In the genomic region with DNA sequence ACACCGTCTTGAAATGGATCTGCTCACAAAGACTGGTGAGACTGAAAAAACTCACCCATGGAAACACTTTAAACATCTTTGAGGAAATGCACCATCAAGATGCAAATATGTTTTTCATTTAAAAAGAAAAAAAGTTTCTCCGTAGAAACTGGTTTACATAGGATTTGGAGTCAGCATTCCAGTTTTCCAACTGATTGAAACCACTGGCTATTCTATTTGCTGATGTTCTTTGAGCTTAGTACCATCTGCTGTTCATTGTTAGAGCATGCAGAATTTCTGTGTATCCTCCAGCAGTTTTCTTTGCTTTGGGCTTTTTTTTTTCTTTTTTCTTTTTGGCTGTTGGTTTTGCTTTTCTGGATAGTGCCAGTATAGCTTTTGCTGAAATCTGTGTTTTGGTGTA, we compare ENCODE assay signal across 24 mouse cellular contexts.
DNase-seq lines count a peak whose midpoint lies in the region; ATAC-seq lines count a peak whose summit lies in the region.
"Had no signal": no experiment of that assay in that cellular context is flagged by ENCODE, and none has a peak within 500 bp of the region (broad histone marks: within the 10 kb centered on the region; RNA-seq: fewer than 3 reads in every experiment).

No protein-coding gene starts in this region.

- H3K27ac ChIP-seq in embryonic facial prominence, embryonic 11.5 days (replicated peaks; ENCODE audit: low read depth, low read length) = no peak overlapping the region
- H3K27ac ChIP-seq in embryonic facial prominence, embryonic 10.5 days (replicated peaks) = no peak overlapping the region
- peak overlapping the region; percentile 30; the same call in 1 of the 2 replicates for H3K27ac ChIP-seq in embryonic facial prominence, embryonic 14.5 days (replicated peaks; ENCODE audit: low read depth, low read length)
- H3K27ac ChIP-seq in midbrain, embryonic 14.5 days (replicated peaks; ENCODE audit: low read depth, low read length) = no peak overlapping the region
- H3K27ac ChIP-seq: forebrain, embryonic 13.5 days; forebrain, embryonic 15.5 days had no signal

- H3K4me2 ChIP-seq in embryonic facial prominence, embryonic 11.5 days (ENCODE audit: low read depth, low read length) = no peak overlapping the region
- H3K4me2 ChIP-seq in embryonic facial prominence, embryonic 14.5 days (ENCODE audit: low read depth, low read length) = no peak overlapping the region
- H3K4me2 ChIP-seq in midbrain, embryonic 14.5 days (ENCODE audit: low read length) = no peak overlapping the region
- H3K4me2 ChIP-seq: forebrain, embryonic 13.5 days; forebrain, embryonic 15.5 days had no signal

- no peaks in the 10 kb centered on the region for H3K9me3 ChIP-seq in embryonic facial prominence, embryonic 11.5 days (replicated peaks; ENCODE audit: control insufficient read depth, low read length)
- H3K9me3 ChIP-seq in embryonic facial prominence, embryonic 10.5 days = no peaks in the 10 kb centered on the region
- H3K9me3 ChIP-seq in embryonic facial prominence, embryonic 14.5 days (ENCODE audit: control insufficient read depth, low read length) = no peaks in the 10 kb centered on the region
- no peaks in the 10 kb centered on the region for H3K9me3 ChIP-seq in midbrain, embryonic 14.5 days (ENCODE audit: control insufficient read depth, low read length)
- H3K9me3 ChIP-seq: forebrain, embryonic 13.5 days; forebrain, embryonic 15.5 days; G1E had no signal

- no peaks in the 10 kb centered on the region for H3K27me3 ChIP-seq in embryonic facial prominence, embryonic 11.5 days (ENCODE audit: control insufficient read depth, insufficient read depth, low read length)
- H3K27me3 ChIP-seq in embryonic facial prominence, embryonic 10.5 days (replicated peaks; ENCODE audit: low read depth, poor library complexity, severe bottlenecking) = no peaks in the 10 kb centered on the region
- H3K27me3 ChIP-seq in embryonic facial prominence, embryonic 14.5 days (replicated peaks; ENCODE audit: control insufficient read depth, insufficient read depth, low read length) = no peaks in the 10 kb centered on the region
- no peaks in the 10 kb centered on the region for H3K27me3 ChIP-seq in midbrain, embryonic 14.5 days (ENCODE audit: control insufficient read depth, insufficient read depth, low read length)
- H3K27me3 ChIP-seq: CH12.LX; forebrain, embryonic 13.5 days; forebrain, embryonic 15.5 days had no signal

- H3K4me1 ChIP-seq in embryonic facial prominence, embryonic 11.5 days (ENCODE audit: control insufficient read depth, insufficient read depth, low read length) = no peaks in the 10 kb centered on the region
- no peaks in the 10 kb centered on the region for H3K4me1 ChIP-seq in embryonic facial prominence, embryonic 10.5 days
- H3K4me1 ChIP-seq in embryonic facial prominence, embryonic 14.5 days (ENCODE audit: control insufficient read depth, insufficient read depth, low read length) = no peaks in the 10 kb centered on the region
- no peaks in the 10 kb centered on the region for H3K4me1 ChIP-seq in midbrain, embryonic 14.5 days (ENCODE audit: control insufficient read depth, insufficient read depth, low read length)
- H3K4me1 ChIP-seq: forebrain, embryonic 13.5 days; forebrain, embryonic 15.5 days had no signal

- H3K9ac ChIP-seq in embryonic facial prominence, embryonic 11.5 days (replicated peaks; ENCODE audit: low read length) = no peak overlapping the region
- H3K9ac ChIP-seq in embryonic facial prominence, embryonic 14.5 days (ENCODE audit: low read depth, low read length) = no peak overlapping the region
- H3K9ac ChIP-seq in midbrain, embryonic 14.5 days (replicated peaks; ENCODE audit: low read length) = no peak overlapping the region
- H3K9ac ChIP-seq: forebrain, embryonic 13.5 days; forebrain, embryonic 15.5 days; forebrain, postnatal 0 days had no signal

- ATAC-seq in embryonic facial prominence, embryonic 11.5 days (replicated peaks; ENCODE audit: insufficient number of reproducible peaks, low FRiP score, low TSS enrichment, low read depth) = no peak
- ATAC-seq in embryonic facial prominence, embryonic 14.5 days (ENCODE audit: low read depth) = no peak
- ATAC-seq in midbrain, embryonic 14.5 days (ENCODE audit: low FRiP score, low TSS enrichment) = no peak
- ATAC-seq: activated CD4-positive, CD25-positive, alpha-beta regulatory T cell, adult 4 months; CD4-positive, CD25-positive, alpha-beta regulatory T cell, adult 4 months; forebrain, embryonic 13.5 days; forebrain, embryonic 15.5 days; forebrain, postnatal 0 days; Patski had no signal

- H3K4me3 ChIP-seq in embryonic facial prominence, embryonic 11.5 days (ENCODE audit: low read depth, low read length) = no peak overlapping the region
- no peak overlapping the region for H3K4me3 ChIP-seq in embryonic facial prominence, embryonic 10.5 days
- H3K4me3 ChIP-seq in embryonic facial prominence, embryonic 14.5 days (ENCODE audit: low read depth, low read length) = no peak overlapping the region
- no peak overlapping the region for H3K4me3 ChIP-seq in midbrain, embryonic 14.5 days (replicated peaks; ENCODE audit: low read depth, low read length)
- H3K4me3 ChIP-seq: forebrain, embryonic 13.5 days; forebrain, embryonic 15.5 days had no signal

- no peaks in the 10 kb centered on the region for H3K36me3 ChIP-seq in embryonic facial prominence, embryonic 11.5 days (replicated peaks; ENCODE audit: control insufficient read depth, insufficient read depth, low read depth, low read length)
- H3K36me3 ChIP-seq in embryonic facial prominence, embryonic 10.5 days (replicated peaks) = no peaks in the 10 kb centered on the region
- H3K36me3 ChIP-seq in embryonic facial prominence, embryonic 14.5 days (ENCODE audit: control insufficient read depth, insufficient read depth, low read length) = no peaks in the 10 kb centered on the region
- H3K36me3 ChIP-seq in midbrain, embryonic 14.5 days (ENCODE audit: control insufficient read depth, insufficient read depth, low read length) = no peaks in the 10 kb centered on the region
- H3K36me3 ChIP-seq: forebrain, embryonic 15.5 days; G1E had no signal

- peak; percentile 54 for DNase-seq in embryonic facial prominence, embryonic 11.5 days (ENCODE audit: low spot score)
- DNase-seq in embryonic facial prominence, embryonic 10.5 days (ENCODE audit: low spot score) = no peak
- DNase-seq in embryonic facial prominence, embryonic 14.5 days (ENCODE audit: low spot score) = peak; percentile 80
- DNase-seq in left cerebral cortex, adult 9 months (ENCODE audit: low spot score in 2 of 2) = no peak
- no peak for DNase-seq in midbrain, embryonic 14.5 days
- DNase-seq: adrenal gland, adult 2 months; adrenal gland, postnatal 10 days; adrenal gland, postnatal 25 days; B cell, adult 2 months; cerebellum, adult 11 months; cerebellum, adult 18-20 months; cerebellum, adult 8-10 months; cerebellum, adult 9-11 months; cerebellum, postnatal 14 days; cerebellum, postnatal 36 days; embryo, embryonic 11 days; forebrain, postnatal 0 days had no signal

- 54% methylated on average over 2 of the region's 2 CpGs for WGBS in embryonic facial prominence, embryonic 11.5 days
- 69% methylated on average over 2 of the region's 2 CpGs for WGBS in embryonic facial prominence, embryonic 10.5 days
- 49% methylated on average over 2 of the region's 2 CpGs for WGBS in embryonic facial prominence, embryonic 14.5 days
- WGBS in midbrain, embryonic 14.5 days = 86% methylated on average over 2 of the region's 2 CpGs

Comparison
In these comparisons a context has a peak if more than half of its experiments do, and no peak if none do; other contexts are left out.
1. DNase-seq: peak in embryonic facial prominence, embryonic 11.5 days (single experiment) and embryonic facial prominence, embryonic 14.5 days (single experiment); none in embryonic facial prominence, embryonic 10.5 days (single experiment), left cerebral cortex, adult 9 months (0 of 2) and midbrain, embryonic 14.5 days (single experiment).